Mouse (Mus musculus): ENCODE measurements around the gene Dnaaf3.

Gene Dnaaf3

DNA sequence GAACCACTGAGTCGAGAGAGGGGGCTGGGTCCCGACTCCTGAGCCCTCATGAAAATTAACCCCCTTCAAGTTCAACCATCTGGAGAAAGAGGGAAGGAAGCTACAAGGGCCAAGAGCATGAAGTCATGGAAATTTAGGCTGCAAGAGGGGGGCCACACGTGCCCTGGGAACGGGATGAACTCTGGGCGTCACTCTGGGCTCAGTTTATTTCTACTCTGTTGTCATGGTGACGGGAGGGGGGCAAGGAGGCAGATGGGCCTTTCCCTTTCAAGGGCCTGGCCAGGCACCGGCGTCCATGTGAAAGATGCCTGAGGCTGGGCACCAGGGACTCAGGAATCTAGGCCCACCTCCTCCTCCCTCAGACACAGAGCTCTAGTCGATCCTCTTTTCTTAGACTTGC, 34.0 kb downstream of the Dnaaf3 start:
- DNase-seq = peak; percentile 50

DNA sequence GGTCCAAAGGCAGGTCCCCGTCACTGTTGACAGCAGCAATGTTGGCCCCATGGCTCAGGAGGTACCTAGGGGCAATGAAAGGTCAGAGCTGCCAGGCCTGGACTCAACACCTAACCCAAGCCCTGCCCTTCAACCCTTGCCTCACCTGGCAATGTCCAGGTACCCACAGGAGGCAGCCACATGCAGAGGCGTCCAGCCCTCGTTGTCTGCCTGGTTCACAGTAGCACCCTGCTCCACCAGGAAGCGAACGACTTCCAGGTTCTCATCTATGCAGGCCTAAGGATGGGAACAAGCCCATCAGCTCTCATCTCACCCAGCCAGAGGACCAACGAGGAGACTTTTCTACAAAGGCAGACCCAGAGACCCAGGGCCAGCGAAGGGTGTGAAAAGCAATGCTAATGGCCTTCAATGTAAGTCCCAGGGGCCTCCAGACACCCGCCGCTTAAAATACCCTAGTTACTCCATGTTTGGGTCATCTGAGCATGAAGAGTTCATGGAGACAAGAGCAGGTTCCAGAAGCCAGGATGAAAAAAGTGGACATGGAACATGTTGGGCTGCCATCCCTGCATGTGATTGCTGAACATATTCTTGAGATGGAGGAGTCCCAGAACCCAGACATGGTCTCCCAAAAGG, 34.9 kb downstream of the Dnaaf3 start:
- no peak for DNase-seq

DNA sequence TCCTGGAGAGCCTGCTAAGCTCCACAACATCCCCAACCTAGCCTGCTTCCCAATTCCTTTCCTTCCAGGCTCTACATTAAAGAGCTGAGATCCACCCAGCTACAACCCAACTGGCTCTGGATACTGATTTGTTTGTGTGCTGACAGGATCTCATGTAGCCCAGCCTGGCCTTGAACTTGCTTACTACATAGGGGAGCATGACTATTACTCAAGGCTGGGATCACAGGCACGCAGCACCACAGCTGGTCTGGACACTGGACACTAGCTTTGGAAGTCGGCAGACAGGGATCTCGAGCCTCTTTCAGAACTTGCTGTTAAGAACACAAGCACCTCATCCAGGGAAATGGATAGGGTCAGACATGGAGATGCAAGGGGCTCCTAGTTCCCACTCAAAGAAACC, 35.8 kb downstream of the Dnaaf3 start:
- no peak for DNase-seq

DNA sequence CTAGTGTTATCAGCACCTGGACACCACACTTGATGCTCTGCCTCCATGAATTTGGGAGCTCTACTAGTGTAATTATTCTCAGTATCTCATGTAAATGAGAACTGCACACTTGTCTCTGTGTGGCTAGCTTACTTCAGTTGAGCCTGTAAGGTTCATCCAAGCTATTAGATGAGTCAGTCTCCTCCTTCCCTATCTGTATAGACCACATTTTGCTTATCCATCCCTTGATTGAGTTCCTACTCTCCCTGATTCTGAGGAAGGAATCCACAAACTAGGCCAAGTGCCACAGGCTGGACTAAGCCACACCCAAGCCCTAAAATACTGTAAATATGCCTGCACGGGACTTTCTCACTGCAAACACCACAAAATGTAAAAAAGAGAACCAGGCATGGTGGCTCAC, 38.3 kb downstream of the Dnaaf3 start:
- DNase-seq = no peak

DNA sequence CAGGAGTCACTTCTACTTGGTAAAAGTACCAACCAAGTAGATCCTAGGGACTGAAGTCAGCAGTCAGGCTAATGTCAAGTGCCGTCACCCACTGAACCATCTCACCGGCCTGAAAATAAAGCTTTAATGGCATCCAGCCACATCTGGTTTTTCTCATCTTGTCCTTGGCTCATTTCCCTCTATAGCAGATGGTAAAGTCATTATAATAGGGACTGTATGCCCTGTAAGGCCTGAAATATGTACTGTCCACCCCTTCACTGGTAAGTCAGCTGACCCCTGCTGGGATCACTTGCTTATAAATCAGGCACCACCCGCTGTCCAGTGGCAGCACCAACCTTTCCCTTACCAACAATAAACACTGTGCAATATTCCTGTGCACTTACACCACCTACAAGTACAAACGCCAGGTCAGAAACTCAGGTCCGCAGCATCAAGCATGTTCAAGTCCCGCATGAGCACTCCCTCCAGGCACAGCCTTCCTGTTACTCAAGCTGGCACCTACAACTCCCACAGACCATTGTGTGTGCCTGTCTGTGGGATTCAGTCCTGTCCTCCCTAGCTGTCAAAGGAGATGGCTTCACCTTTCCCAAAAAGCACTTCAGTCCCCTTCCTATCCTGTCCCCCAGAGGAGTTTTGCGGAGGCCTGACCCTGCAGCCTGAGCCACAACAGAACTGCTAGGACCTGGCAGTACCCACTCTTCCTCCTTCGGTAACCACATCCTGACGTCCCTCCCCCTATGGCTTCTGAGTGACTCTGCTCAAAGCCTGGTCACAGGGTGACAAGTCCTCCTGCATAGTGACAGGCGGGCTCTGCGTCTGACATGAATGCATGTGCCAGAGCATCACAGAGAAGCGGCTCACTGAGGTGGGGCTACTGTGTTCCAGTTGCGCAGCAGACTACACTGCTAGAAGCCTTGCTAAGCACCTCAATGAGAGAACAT, 39.7 kb downstream of the Dnaaf3 start:
- DNase-seq = no peak

DNA sequence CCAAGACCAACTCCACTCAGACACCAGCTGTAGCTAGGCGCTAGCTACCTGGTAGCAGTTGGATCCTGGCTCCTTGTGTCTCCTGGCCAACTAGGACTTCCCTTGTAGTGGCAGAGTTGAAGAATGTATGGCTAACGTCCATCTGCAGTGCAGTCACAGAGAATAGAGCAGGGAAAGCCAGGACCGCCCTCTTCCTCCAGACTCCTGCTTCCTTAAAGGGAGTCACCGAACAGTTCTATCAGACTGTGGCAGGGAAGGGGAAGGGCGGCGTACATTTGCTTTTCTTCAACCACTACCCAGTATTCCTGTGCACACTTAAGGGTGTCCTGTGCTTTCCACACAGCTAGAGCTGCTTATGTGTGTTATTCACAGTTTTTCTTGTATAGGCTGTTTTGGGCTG, 40.9 kb downstream of the Dnaaf3 start:
- DNase-seq = no peak

DNA sequence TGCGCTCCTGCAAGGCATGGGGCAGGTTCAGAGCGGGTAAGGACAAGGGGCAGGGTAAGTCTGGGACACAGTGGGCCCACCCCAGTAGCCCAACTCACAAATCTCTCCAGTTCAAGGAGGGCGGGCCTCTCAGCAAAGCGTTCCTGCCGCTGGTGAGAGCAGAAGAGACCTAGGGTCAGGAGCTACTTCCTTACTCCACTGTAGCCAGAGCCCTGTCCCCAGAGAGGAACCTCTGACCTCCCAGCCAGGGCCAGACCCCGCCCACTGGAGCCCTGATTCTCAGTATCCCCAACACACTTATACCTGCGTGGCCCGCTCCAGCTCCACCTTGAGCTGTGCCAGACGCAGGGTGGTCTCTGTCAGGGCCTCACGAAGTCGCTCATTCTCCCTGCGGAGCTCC, 50.0 kb downstream of the Dnaaf3 start:
- no peak for DNase-seq

DNA sequence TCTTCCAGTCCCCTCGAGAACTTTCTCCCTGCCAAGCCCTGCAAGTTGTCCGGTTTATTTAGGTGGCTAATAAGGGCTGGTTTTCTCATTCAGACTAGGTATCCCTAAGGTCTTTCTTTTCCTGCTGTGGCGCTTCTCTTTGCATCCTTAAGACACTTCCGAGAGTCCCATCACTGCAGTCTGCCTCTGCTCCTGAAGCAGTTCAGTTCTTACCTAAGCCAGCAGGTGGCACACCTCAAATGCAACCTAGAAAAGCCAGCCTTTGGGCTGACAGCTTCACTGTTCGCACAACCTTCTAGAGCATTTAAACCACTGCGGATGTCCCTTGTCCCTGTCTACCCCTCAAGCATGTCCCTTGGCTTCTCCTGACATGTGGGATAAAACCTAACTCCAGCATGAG, 52.6 kb downstream of the Dnaaf3 start:
- DNase-seq = peak; percentile 48

DNA sequence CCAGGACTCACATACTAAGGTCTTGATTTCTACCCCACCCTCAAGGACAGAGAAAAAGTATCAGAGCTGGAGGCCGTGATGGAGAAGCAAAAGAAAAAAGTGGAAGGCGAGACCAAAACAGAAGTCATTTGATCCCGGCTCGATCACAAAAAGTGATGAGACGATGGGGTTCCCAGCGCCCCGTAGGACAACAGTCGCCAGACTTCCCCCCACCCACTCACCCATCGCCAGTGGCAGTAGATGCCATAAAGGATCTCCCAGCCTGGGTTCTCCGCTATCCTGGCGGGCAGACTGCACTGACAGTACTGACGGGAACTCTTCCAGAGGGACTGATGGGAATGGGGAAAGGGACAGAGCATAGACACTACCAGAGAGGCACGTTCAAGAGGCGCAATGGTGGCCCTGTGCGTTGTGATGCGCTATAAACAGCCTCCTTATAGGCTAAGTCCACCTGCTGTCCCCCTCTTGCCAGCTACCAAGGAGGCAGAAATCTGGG, 53.4 kb downstream of the Dnaaf3 start:
- no peak for DNase-seq

DNA sequence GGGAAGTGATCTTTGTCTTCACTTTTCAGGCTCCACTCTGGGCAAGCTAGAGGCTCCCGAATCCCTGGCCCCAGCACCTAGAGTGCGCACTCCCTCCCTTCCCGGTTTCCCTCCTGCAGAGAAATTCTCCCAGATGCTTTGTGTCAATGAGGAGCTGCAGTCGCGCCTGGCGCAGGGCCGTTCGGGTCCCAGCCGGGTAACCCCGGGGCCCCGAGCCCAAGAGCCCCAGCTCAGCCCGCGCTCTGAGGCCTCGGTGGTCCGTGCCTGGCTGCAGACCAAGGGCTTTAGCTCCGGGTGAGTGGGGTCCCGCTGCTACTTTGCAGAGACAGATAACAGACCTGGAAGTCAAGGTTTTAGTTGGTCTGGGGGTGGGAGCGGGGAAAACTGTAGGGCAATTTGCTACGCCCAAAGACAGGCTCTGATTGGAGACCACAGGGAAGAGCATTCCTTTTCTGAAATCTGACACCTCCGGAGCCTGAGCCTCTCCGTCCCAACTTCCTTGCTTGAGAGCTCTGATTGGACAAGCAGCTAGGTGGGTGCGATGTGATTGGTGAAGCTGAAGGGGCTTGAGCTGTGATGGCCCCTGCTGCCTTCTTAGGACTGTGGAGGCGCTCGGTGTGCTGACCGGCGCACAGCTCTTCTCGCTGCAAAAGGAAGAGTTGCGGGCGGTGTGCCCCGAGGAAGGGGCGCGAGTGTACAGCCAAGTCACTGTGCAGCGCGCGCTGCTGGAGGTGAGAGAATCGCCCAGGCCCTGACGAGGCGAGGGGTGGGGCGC, 54.0 kb downstream of the Dnaaf3 start:
- peak; percentile 85 for DNase-seq

DNA sequence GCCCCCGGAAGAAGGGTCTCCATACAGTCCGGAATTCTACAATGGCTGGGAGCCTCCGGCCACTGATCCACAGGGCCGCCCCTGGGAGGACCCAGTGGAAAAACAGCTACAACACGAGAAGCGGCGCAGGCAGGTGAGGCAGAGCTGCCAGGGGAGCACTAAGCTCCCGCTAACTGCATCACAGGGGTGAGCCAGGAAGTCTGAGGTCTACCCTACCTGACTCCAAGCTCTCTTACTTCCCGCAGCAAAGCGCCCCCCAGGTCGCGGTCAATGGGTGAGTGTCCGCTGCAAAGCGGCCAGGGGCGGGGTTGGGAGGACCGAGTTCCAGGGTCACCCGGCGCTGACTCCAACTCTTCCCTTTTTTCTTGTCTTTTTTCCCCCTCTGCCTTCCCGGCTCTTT, 58.3 kb downstream of the Dnaaf3 start:
- no peak for DNase-seq
